In the genomic region with DNA sequence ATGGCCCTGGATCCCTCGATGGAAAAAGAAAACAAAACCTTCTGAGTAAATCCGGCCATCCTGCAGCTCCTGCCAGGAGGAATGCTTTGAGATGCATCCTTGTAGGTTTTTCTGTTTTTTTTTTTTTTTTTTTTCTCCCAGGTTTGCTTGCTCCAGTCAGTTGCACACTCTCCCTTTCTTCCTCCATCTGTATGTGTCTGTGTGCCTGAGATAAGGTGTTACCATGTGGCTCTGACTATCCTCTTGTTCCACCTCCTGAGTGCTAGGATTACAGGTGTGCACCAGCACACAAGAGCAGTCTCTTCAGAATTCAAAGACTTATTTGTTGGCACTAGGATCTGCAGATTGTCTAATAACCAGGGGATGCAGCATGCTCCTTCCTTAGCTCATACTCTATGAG, we compare ENCODE assay signal across 24 mouse cellular contexts. TPM values are rescaled to one million over a fixed set of nuclear protein-coding genes. Genes with fewer than 3 reads are reported as not detected.
A peak's percentile ranks its signal among the peaks of the same experiment; 100 is the strongest.
DNase-seq lines count a peak whose midpoint lies in the region; ATAC-seq and TF ChIP-seq lines count a peak whose summit lies in the region.
"Had no signal": no experiment of that assay in that cellular context is flagged by ENCODE, and none has a peak within 500 bp of the region (broad histone marks: within the 10 kb centered on the region; RNA-seq: fewer than 3 reads in every experiment).

No protein-coding gene starts in this region.

- DNase-seq in intestine, embryonic 14.5 days (ENCODE audit: low spot score): no peak
- no peak for DNase-seq in neural tube, embryonic 10.5 days (ENCODE audit: extremely low spot score, low spot score)
- no peak for DNase-seq in cerebellum, adult 18-20 months
- DNase-seq in gastrocnemius, postnatal 10 days: no peak
- DNase-seq: adrenal gland, postnatal 25 days; cerebellum, postnatal 10 days; forebrain, postnatal 0 days; gastrocnemius, postnatal 36 days; heart, adult 2 months; kidney, adult 9 months; kidney, postnatal 14 days; lung, postnatal 4 days; right cerebral cortex, adult 18-20 months; right cerebral cortex, postnatal 4 days; thymus, adult 2 months had no signal

- H3K4me3 ChIP-seq in intestine, embryonic 14.5 days (ENCODE audit: low read depth, low read length): no peak overlapping the region
- no peak overlapping the region for H3K4me3 ChIP-seq in intestine, postnatal 0 days (ENCODE audit: low read depth, low read length)
- no peak overlapping the region for H3K4me3 ChIP-seq in neural tube, embryonic 15.5 days (replicated peaks)
- H3K4me3 ChIP-seq in macrophage (ENCODE audit: inconsistent target): no peak overlapping the region
- H3K4me3 ChIP-seq: heart, adult 2 months; hindbrain, embryonic 13.5 days; limb, embryonic 13.5 days; lung, embryonic 15.5 days; midbrain, embryonic 12.5 days; stomach, embryonic 15.5 days had no signal

- peak overlapping the region; percentile 48; the same call in 1 of the 2 replicates for H3K27ac ChIP-seq in intestine, embryonic 14.5 days (ENCODE audit: low read depth)
- H3K27ac ChIP-seq in intestine, postnatal 0 days (ENCODE audit: low read depth, low read length): no peak overlapping the region
- peak overlapping the region; percentile 30; the same call in 1 of the 2 replicates for H3K27ac ChIP-seq in neural tube, embryonic 15.5 days (replicated peaks)
- peak overlapping the region; percentile 33; the same call in 1 of the 2 replicates for H3K27ac ChIP-seq in macrophage
- H3K27ac ChIP-seq: heart, adult 2 months; limb, embryonic 13.5 days; lung, embryonic 15.5 days; midbrain, embryonic 12.5 days; stomach, embryonic 15.5 days had no signal

- H3K4me2 ChIP-seq in intestine, embryonic 14.5 days (ENCODE audit: low read length): no peak overlapping the region
- no peak overlapping the region for H3K4me2 ChIP-seq in intestine, postnatal 0 days (replicated peaks; ENCODE audit: low read depth)
- no peak overlapping the region for H3K4me2 ChIP-seq in neural tube, embryonic 15.5 days
- H3K4me2 ChIP-seq: hindbrain, embryonic 13.5 days; limb, embryonic 13.5 days; lung, embryonic 15.5 days; midbrain, embryonic 12.5 days; stomach, embryonic 15.5 days had no signal

- peaks cover 3% of the 10 kb centered on the region; the same call in 1 of the 2 replicates for H3K36me3 ChIP-seq in intestine, embryonic 14.5 days (ENCODE audit: control insufficient read depth, insufficient read depth, low read length)
- H3K36me3 ChIP-seq in intestine, postnatal 0 days (ENCODE audit: control insufficient read depth, insufficient read depth): no peaks in the 10 kb centered on the region
- H3K36me3 ChIP-seq in neural tube, embryonic 15.5 days: no peaks in the 10 kb centered on the region
- 0 out of 2 replicates have a peak, but pooled peaks cover 7% of the 10 kb centered on the region for H3K36me3 ChIP-seq in macrophage (ENCODE audit: inconsistent target)
- H3K36me3 ChIP-seq: hindbrain, embryonic 13.5 days; limb, embryonic 13.5 days; lung, embryonic 15.5 days; midbrain, embryonic 12.5 days; stomach, embryonic 15.5 days had no signal

- no peak overlapping the region for H3K9ac ChIP-seq in intestine, embryonic 14.5 days (ENCODE audit: low read length)
- no peak overlapping the region for H3K9ac ChIP-seq in intestine, postnatal 0 days (ENCODE audit: low read depth, low read length)
- H3K9ac ChIP-seq in neural tube, embryonic 15.5 days (replicated peaks): no peak overlapping the region
- H3K9ac ChIP-seq: forebrain, postnatal 0 days; hindbrain, embryonic 13.5 days; limb, embryonic 13.5 days; lung, embryonic 15.5 days; midbrain, embryonic 12.5 days; stomach, embryonic 15.5 days had no signal

- WGBS in intestine, embryonic 14.5 days: 42% methylated on average over 2 of the region's 2 CpGs
- 35% methylated on average over 2 of the region's 2 CpGs for WGBS in intestine, postnatal 0 days
- WGBS in neural tube, embryonic 15.5 days: 70% methylated on average over 2 of the region's 2 CpGs
- 82% methylated on average over 2 of the region's 2 CpGs for WGBS in macrophage (ENCODE audit: missing documents)

- no peak for TF ChIP-seq CTCF in intestine, postnatal 0 days (IDR thresholded peaks at IDR 0.05; ENCODE audit: low read depth)

- ATAC-seq in intestine, embryonic 14.5 days (replicated peaks; ENCODE audit: low FRiP score, low TSS enrichment, low read depth): no peak
- no peak for ATAC-seq in intestine, postnatal 0 days
- ATAC-seq in neural tube, embryonic 15.5 days (ENCODE audit: low FRiP score): no peak
- no peak for ATAC-seq in activated CD4-positive, CD25-positive, alpha-beta regulatory T cell, adult 4 months
- ATAC-seq: forebrain, postnatal 0 days had no signal

- peaks cover 25% of the 10 kb centered on the region for H3K4me1 ChIP-seq in intestine, embryonic 14.5 days (replicated peaks; ENCODE audit: control insufficient read depth, insufficient read depth, low read length)
- no peaks in the 10 kb centered on the region for H3K4me1 ChIP-seq in intestine, postnatal 0 days (replicated peaks; ENCODE audit: control insufficient read depth, insufficient read depth, low read length)
- H3K4me1 ChIP-seq in neural tube, embryonic 15.5 days: peaks cover 36% of the 10 kb centered on the region

- peaks cover 100% of the 10 kb centered on the region for H3K79me2 ChIP-seq in macrophage (ENCODE audit: inconsistent target)

- H3K27me3 ChIP-seq in intestine, embryonic 14.5 days (replicated peaks; ENCODE audit: control insufficient read depth, insufficient read depth, low read length): no peaks in the 10 kb centered on the region
- no peaks in the 10 kb centered on the region for H3K27me3 ChIP-seq in intestine, postnatal 0 days (replicated peaks; ENCODE audit: control insufficient read depth, insufficient read depth, low read length)
- no peaks in the 10 kb centered on the region for H3K27me3 ChIP-seq in neural tube, embryonic 15.5 days (replicated peaks)
- H3K27me3 ChIP-seq: hindbrain, embryonic 13.5 days; limb, embryonic 13.5 days; lung, embryonic 15.5 days; midbrain, embryonic 12.5 days; stomach, embryonic 15.5 days had no signal

- H3K9me3 ChIP-seq in intestine, embryonic 14.5 days (ENCODE audit: control insufficient read depth, low read length): no peaks in the 10 kb centered on the region
- H3K9me3 ChIP-seq in intestine, postnatal 0 days (ENCODE audit: control insufficient read depth): no peaks in the 10 kb centered on the region
- no peaks in the 10 kb centered on the region for H3K9me3 ChIP-seq in neural tube, embryonic 15.5 days (replicated peaks)
- H3K9me3 ChIP-seq: hindbrain, embryonic 13.5 days; limb, embryonic 13.5 days; lung, embryonic 15.5 days; midbrain, embryonic 12.5 days; stomach, embryonic 15.5 days had no signal

RNA-seq across cellular contexts. Expression of a gene that starts 23.3 kb away (rescaled TPM):
- polyA plus RNA-seq in intestine, embryonic 14.5 days (2014; fragmentation: Nextera tagmentation; extraction: Ambion mirVana): 15.7 and 17.7 TPM in 2 replicates
- polyA plus RNA-seq in intestine, postnatal 0 days (2015; fragmentation: Nextera tagmentation; extraction: Ambion mirVana): 13.8 and 14.4 TPM in 2 replicates
- 17.7 and 43.8 TPM in 2 replicates for polyA plus RNA-seq in neural tube, embryonic 15.5 days (2015; fragmentation: Nextera tagmentation; extraction: Ambion mirVana)
- total RNA-seq in macrophage (2018; cell fraction: chromatin; rRNA removed): 10 to 100 TPM in 20 of 26 experiments, 1 to 10 TPM in 6; 5.5 to 38.3 (median 15.9) TPM
- total RNA-seq in macrophage (2018; cell fraction: cytosol; rRNA removed): 100 to 1,000 TPM in 13 of 26 experiments, 10 to 100 TPM in 13; 58.7 to 194 (median 95.9) TPM
- total RNA-seq in macrophage (2018; cell fraction: nucleus; rRNA removed): 10 to 100 TPM; 25.6 to 92.0 (median 47.5) TPM
- 97.9 to 155 TPM (median 121 TPM) in 3 replicates for polyA plus RNA-seq in macrophage (2018)
- polyA plus RNA-seq in activated CD4-positive, CD25-positive, alpha-beta regulatory T cell, adult 4 months (2017; shearing (Covaris generic)): 1 to 10 TPM; 3.9 to 4.6 TPM
- 10 to 100 TPM; 38.2 to 42.4 TPM for total RNA-seq in gastrocnemius, postnatal 10 days (2021)
